Mouse (Mus musculus) intestine, embryonic 16.5 days (tissue): ENCODE measurements at regions not wholly inside any gene's neighbourhood (a gene's known extent, or its start where the extent isn't known, plus 50 kb on each side); places are given as distances from the start of the nearest gene placed in this dataset.
"Not testable (repeated sequence)": the region's sequence is repeated elsewhere in the genome, so short reads cannot be mapped to it uniquely, and the experiment has no call there.

ENCODE experiments used
- ATAC-seq: fragments of 200-750 bp; cut with Nextera tagmentation; 2 replicates; pipeline ENCODE4 v1.8.0; 2017; ENCODE audit warnings: moderate TSS enrichment, moderate library complexity
- H3K27ac ChIP-seq: fragments of 300-500 bp; sonication (generic); 2 replicates; pipeline ENCODE4 v1.5.1; 2014; ENCODE audit warnings: mild to moderate bottlenecking, low read length
- H3K27me3 ChIP-seq: fragments of 300-500 bp; sonication (generic); replicated peaks from 2 replicates; pipeline ENCODE4 v1.6.1; 2014; ENCODE audit warnings: low read length, control low read depth, mixed read lengths; ENCODE audit not compliant: control insufficient read depth, insufficient read depth
- H3K36me3 ChIP-seq: fragments of 300-500 bp; sonication (generic); 2 replicates; pipeline ENCODE4 v1.6.1; 2014; ENCODE audit warnings: low read length, control low read depth; ENCODE audit not compliant: control insufficient read depth, insufficient read depth
- H3K4me1 ChIP-seq: fragments of 300-500 bp; sonication (generic); 2 replicates; pipeline ENCODE4 v1.6.1; 2014; ENCODE audit warnings: low read length, control low read depth, mixed read lengths; ENCODE audit not compliant: control insufficient read depth, insufficient read depth
- H3K4me2 ChIP-seq: fragments of 300-500 bp; sonication (generic); 2 replicates; pipeline ENCODE4 v1.6.1; 2014; ENCODE audit warnings: low read depth, low read length, control low read depth
- H3K4me3 ChIP-seq: fragments of 300-500 bp; sonication (generic); 2 replicates; pipeline ENCODE4 v1.5.1; 2014; ENCODE audit warnings: mild to moderate bottlenecking, low read length
- H3K9ac ChIP-seq: fragments of 300-500 bp; sonication (generic); 2 replicates; pipeline ENCODE4 v1.6.1; 2014; ENCODE audit warnings: low read depth, low read length
- H3K9me3 ChIP-seq: fragments of 300-500 bp; sonication (generic); 2 replicates; pipeline ENCODE4 v1.6.1; 2016; ENCODE audit warnings: low read length, control low read depth; ENCODE audit not compliant: control insufficient read depth
- WGBS: fragments of 180-500 bp; shearing (Covaris S2); extraction: QIAGEN DNeasy Blood & Tissue Kit; methylation state at CpG from one replicate; pipeline ENCODE4 v1.1.7; 2014; 5-methylcytosine and 5-hydroxymethylcytosine counted together

DNA sequence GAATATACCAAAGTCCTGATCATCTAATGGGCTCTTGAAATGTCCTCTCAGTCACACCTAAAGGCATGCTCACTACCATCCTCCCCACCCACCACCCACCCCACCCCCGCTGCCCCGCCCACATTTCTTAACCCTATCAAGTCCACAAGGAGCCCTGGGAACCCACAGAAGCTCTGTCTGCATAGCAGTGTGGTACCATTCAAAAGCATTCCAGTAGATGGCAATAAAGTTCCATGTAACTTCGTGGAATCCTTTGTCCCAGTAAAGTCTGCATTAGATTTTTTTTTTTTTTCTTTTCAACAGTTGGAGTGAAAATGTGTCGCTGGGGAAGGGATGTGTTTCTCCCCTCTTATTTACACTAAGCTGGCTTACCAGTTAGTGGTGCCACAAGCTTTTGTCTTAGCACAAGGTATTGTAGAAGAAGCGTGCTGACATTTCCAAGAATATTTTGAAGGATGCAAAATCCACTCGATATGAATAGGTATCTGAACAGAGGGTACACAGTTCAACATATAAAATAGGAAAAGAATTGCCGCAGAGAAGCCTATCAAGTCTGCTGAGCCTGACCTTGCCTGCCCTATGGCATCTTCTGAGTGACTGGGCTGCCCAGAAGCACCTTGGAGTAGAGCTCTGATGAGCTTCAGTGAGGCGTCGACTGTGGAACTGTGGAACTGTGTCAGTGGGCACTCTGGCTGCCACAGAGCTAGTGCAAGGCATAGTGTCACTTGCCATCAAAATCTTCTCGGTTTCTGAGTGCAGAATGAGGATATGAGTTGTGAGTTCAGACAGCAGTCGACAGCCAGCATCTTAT, 199.0 kb downstream of the Zfp619 start:
- 20% methylated on average over 11 of the region's 11 CpGs for WGBS
- Histone ChIP-seq H3K9me3 (no peaks in the 10 kb centered on the region), H3K36me3 (no peaks in the 10 kb centered on the region), H3K9ac (no peak overlapping the region), H3K27ac (no peak overlapping the region), H3K4me1 (no peaks in the 10 kb centered on the region), H3K27me3 (no peaks in the 10 kb centered on the region), H3K4me3 (no peak overlapping the region), H3K4me2 (no peak overlapping the region)
- ATAC-seq, result no peak

DNA sequence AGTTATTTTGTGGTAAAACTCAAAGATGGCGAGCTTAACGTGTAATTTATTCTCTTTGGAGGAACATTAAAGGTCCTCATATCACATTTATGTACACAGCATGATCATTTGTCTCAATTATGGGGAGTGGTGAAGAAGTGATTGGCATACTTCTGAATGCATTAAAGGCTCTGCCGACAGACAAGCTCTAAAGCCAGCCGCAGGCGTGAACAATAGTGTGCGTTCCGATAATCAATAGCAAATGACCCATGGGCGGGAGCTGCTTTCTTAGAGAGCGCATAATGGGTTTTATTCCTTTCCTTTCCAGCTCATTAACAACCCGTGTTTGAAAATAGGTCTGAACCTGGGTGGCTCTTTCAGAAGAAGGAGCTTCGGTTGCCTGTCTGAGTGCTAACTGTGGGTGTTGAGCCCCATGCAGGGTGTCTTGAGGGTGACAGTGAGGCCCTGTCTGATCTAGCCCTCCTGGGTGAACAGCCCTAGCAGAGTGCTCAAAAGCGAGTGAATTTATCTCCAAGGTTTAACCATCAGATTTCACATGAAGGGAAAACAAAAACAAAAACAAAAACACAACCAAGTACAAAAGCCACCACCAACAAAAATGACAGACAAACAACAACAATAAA, 210.5 kb downstream of the Zfp619 start:
- H3K4me3 ChIP-seq, result no peak overlapping the region
- no peak overlapping the region for H3K27ac ChIP-seq
- no peak overlapping the region for H3K4me2 ChIP-seq
- H3K27me3 ChIP-seq, result no peaks in the 10 kb centered on the region
- no peaks in the 10 kb centered on the region for H3K36me3 ChIP-seq
- H3K9me3 ChIP-seq, result no peaks in the 10 kb centered on the region
- no peaks in the 10 kb centered on the region for H3K4me1 ChIP-seq
- 60% methylated on average over 12 of the region's 12 CpGs for WGBS
- H3K9ac ChIP-seq, result no peak overlapping the region
- ATAC-seq, result no peak

DNA sequence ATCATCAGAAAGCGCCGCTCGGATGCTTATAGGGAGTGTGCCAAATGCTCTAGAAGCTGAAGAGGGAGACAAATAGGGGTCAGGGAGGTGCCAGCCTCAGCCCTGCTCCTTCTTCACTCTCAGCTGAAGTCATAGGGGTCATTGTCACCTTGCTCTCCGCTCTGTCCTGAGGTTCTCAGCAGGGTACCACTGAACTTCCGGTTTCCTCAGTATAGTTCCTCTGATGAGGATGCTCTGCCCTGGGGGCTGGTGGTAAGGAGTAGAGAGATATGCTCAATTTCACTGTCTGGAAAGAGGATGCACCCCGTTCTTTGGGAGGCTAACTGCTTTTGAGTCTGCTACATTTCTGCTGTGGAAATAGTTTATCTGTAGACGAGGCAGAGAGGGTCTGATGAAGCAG, 211.4 kb downstream of the Zfp619 start:
- Histone ChIP-seq H3K9ac (no peak overlapping the region), H3K9me3 (no peaks in the 10 kb centered on the region), H3K36me3 (no peaks in the 10 kb centered on the region), H3K4me1 (no peaks in the 10 kb centered on the region), H3K4me2 (no peak overlapping the region), H3K27ac (no peak overlapping the region), H3K4me3 (no peak overlapping the region), H3K27me3 (no peaks in the 10 kb centered on the region)
- 63% methylated on average over 7 of the region's 7 CpGs for WGBS
- ATAC-seq, result no peak

DNA sequence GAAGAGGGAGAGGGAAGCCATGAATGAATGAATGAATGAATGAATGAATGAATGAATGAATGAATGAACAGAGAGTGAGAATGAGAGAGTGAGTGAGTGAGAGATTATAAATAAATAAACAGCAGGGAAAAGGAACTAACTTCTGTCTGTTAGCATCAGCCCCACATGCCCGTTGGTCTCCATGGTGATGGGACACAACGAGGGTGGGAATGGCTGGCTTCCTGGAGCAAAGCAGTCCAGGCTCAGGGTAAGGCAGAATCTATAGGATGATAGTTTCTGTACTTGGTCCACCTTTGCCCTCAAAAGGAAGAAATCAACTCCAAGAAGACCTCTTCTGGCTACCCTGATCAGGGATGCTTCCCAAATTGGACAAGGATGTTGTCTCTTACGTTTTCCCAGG, 212.2 kb downstream of the Zfp619 start:
- Histone ChIP-seq H3K4me3 (no peak overlapping the region), H3K9me3 (no peaks in the 10 kb centered on the region), H3K36me3 (no peaks in the 10 kb centered on the region), H3K27me3 (no peaks in the 10 kb centered on the region), H3K27ac (no peak overlapping the region), H3K4me1 (no peaks in the 10 kb centered on the region), H3K9ac (no peak overlapping the region), H3K4me2 (no peak overlapping the region)
- WGBS, result 55% methylated on average over 3 of the region's 3 CpGs
- ATAC-seq, result no peak

DNA sequence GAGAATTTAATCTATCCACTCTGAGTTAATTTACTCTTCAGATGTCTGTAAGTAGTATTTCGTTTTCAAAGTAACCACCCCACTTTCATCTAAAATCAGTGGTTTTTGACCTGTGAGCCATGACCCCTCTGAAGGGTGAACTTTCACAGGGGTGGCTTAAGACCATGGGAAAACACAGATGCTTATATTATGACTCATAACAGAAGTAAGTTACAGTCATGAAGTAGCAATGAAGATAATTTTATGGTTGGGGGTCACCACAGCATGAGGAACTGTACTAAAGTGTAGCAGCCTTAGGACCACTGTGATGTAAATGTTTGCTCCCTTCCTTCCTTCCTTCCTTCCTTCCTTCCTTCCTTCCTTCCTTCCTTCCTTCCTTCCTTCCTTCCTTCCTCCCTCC, 215.2 kb downstream of the Zfp619 start:
- Histone ChIP-seq H3K4me1 (no peaks in the 10 kb centered on the region), H3K4me3 (no peak overlapping the region), H3K4me2 (no peak overlapping the region), H3K36me3 (no peaks in the 10 kb centered on the region), H3K27ac (no peak overlapping the region), H3K9me3 (no peaks in the 10 kb centered on the region), H3K9ac (no peak overlapping the region), H3K27me3 (no peaks in the 10 kb centered on the region)
- WGBS, result 73% methylated on average over 1 of the region's 1 CpGs
- ATAC-seq, result no peak

DNA sequence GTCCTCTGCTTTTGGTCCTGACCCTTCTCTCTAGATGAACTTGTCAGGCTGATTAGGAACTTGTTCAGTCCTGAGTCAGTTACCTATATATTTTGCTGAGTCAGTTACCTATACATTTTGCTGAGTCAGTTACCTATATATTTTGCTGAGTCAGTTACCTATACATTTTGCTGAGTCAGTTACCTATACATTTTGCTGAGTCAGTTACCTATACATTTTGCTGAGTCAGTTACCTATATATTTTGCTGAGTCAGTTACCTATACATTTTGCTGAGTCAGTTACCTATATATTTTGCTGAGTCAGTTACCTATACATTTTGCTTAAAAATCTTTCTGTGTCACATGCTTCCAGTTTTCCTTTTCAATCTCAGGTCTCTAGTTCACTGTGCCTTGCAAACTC, 230.8 kb downstream of the Zfp619 start:
- H3K4me1 ChIP-seq, H3K27ac ChIP-seq, H3K27me3 ChIP-seq, H3K9me3 ChIP-seq, H3K4me2 ChIP-seq, ATAC-seq, H3K36me3 ChIP-seq, H3K9ac ChIP-seq, H3K4me3 ChIP-seq: not testable (repeated sequence)

DNA sequence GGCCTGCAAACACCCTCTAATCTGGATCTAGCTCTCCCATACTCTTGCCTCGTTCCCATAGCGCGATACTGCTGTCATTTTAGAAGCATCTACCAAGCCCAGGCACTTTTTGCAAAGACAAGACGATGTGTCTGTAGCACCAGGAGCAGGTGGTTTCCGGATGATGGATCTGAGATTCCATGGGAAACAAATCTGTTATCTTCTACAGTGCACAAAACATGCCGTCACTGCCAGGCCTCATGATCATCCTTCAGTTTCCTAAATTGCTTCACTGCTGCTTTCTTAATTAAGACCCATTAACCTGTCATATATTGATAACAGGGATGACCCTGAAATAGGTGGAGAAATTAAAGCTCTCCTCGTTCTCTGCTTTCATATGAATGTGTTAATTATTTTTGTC, 232.9 kb downstream of the Zfp619 start:
- H3K36me3 ChIP-seq, result no peaks in the 10 kb centered on the region
- 85% methylated on average over 7 of the region's 7 CpGs for WGBS
- no peaks in the 10 kb centered on the region for H3K27me3 ChIP-seq
- H3K9ac ChIP-seq, result no peak overlapping the region
- H3K27ac ChIP-seq, result no peak overlapping the region
- ATAC-seq, result no peak
- no peak overlapping the region for H3K4me2 ChIP-seq
- H3K9me3 ChIP-seq, result no peaks in the 10 kb centered on the region
- no peak overlapping the region for H3K4me3 ChIP-seq
- no peaks in the 10 kb centered on the region for H3K4me1 ChIP-seq

DNA sequence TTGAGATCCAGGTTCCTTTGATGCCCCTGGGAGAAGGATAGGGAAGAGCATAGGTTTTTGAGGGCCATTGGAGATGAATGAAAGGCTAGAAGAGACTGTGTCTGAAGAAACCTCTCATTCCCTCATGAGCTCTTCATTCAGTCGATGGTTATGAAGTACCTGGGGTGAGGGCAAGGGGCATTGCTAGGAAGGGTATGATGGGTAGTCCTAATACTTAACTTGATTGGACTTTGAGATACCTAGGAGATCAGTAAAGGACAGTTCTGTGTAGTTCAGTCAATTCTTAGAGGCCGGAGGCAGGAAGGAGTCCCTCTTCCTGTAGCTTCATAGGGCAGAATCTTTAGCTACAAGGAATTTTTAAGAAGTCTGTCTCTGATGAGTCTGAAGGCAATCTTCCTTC, 246.8 kb downstream of the Zfp619 start:
- no peak for ATAC-seq
- Histone ChIP-seq H3K9ac (no peak overlapping the region), H3K36me3 (no peaks in the 10 kb centered on the region), H3K4me2 (no peak overlapping the region), H3K27ac (no peak overlapping the region), H3K4me1 (no peaks in the 10 kb centered on the region), H3K9me3 (no peaks in the 10 kb centered on the region), H3K27me3 (no peaks in the 10 kb centered on the region), H3K4me3 (no peak overlapping the region)
- 87% methylated on average over 2 of the region's 2 CpGs for WGBS

DNA sequence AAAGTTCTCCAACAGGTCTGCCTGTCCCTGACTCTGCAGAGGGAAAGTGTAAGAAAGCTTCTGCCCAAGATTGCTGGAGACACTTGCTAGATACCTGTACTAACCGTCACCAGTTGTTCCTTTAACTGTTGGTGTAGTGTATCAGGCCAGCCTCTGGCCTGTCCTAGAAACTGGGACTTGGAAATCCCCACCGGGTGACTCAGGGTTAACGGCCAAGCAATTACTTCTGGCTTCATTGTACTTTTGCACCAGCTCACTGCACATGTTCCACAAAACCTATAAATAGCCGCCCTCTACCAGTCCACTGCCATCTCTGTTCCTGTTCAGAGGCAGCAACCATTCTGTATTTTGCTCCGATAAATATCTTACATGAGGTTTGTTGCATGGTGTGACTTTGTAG, 247.5 kb downstream of the Zfp619 start:
- H3K9ac ChIP-seq, result no peak overlapping the region
- ATAC-seq, result no peak
- H3K36me3 ChIP-seq, result no peaks in the 10 kb centered on the region
- H3K27ac ChIP-seq, result no peak overlapping the region
- no peak overlapping the region for H3K4me3 ChIP-seq
- H3K9me3 ChIP-seq, result no peaks in the 10 kb centered on the region
- WGBS, result 78% methylated on average over 5 of the region's 5 CpGs
- H3K4me2 ChIP-seq, result no peak overlapping the region
- no peaks in the 10 kb centered on the region for H3K4me1 ChIP-seq
- no peaks in the 10 kb centered on the region for H3K27me3 ChIP-seq

DNA sequence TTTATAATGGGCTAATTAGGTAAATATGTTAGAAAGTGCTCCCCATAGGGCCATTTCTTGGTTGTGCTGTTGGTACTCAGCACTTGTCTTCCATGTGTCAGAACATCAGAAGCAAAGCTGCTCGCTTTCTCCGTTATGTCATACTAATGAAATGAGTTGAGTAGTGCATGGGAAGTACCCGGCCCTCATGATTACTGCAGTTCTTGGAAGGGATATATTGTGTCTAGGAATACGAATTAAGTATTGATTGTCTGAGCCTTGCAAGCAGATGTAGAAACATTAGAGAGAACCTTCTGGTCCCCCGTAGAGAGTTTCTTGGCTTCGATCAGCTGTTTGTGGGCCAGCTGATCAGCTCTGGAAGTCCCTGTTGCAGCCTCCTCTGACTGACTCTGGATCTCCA, 255.7 kb downstream of the Zfp619 start:
- H3K4me1 ChIP-seq, result no peaks in the 10 kb centered on the region

More for the DNA sequence above, 255.7 kb downstream of the Zfp619 start:
- Histone ChIP-seq H3K27ac (no peak overlapping the region), H3K9me3 (no peaks in the 10 kb centered on the region), H3K27me3 (no peaks in the 10 kb centered on the region), H3K36me3 (no peaks in the 10 kb centered on the region), H3K4me2 (no peak overlapping the region), H3K9ac (no peak overlapping the region), H3K4me3 (no peak overlapping the region)
- WGBS, result 89% methylated on average over 6 of the region's 6 CpGs
- no peak for ATAC-seq
